Mouse (Mus musculus) stomach, postnatal 0 days (tissue): ENCODE measurements around the gene Ubtf. TPM values are rescaled to one million over a fixed set of nuclear protein-coding genes. Genes with fewer than 3 reads are reported as not detected.
A peak's percentile ranks its signal among the peaks of the same experiment; 100 is the strongest.
"Not testable (repeated sequence)": the region's sequence is repeated elsewhere in the genome, so short reads cannot be mapped to it uniquely, and the experiment has no call there.

Experiments used
- ATAC-seq: fragments of 200-750 bp; cut with Nextera tagmentation; 2 replicates; pipeline ENCODE4 v1.8.0; 2017; ENCODE audit not compliant: low FRiP score, low TSS enrichment
- DNase-seq: peaks from one replicate; pipeline ENCODE4 v3.0.0-alpha.2; 2016; ENCODE audit warnings: low spot score
- H3K27ac ChIP-seq: fragments of 300-500 bp; sonication (generic); replicated peaks from 2 replicates; pipeline ENCODE4 v1.5.1; 2014; ENCODE audit warnings: mild to moderate bottlenecking, control low read depth
- H3K27me3 ChIP-seq: fragments of 300-500 bp; sonication (generic); 2 replicates; pipeline ENCODE4 v1.6.1; 2014; ENCODE audit warnings: low read length; ENCODE audit not compliant: control insufficient read depth, insufficient read depth
- H3K36me3 ChIP-seq: fragments of 300-500 bp; sonication (generic); 2 replicates; pipeline ENCODE4 v1.6.1; 2014; ENCODE audit warnings: low read length, mixed read lengths; ENCODE audit not compliant: control insufficient read depth, insufficient read depth
- H3K4me1 ChIP-seq: fragments of 300-500 bp; sonication (generic); replicated peaks from 2 replicates; pipeline ENCODE4 v1.6.1; 2014; ENCODE audit warnings: antibody characterized with exemption; ENCODE audit not compliant: control insufficient read depth, insufficient read depth
- H3K4me2 ChIP-seq: fragments of 300-500 bp; sonication (generic); replicated peaks from 2 replicates; pipeline ENCODE4 v1.6.1; 2014; ENCODE audit warnings: low read depth, mild to moderate bottlenecking, control low read depth, moderate library complexity
- H3K4me3 ChIP-seq: fragments of 300-500 bp; sonication (generic); 2 replicates; pipeline ENCODE4 v1.5.1; 2014; ENCODE audit warnings: low read depth, low read length, control low read depth
- H3K9ac ChIP-seq: fragments of 300-500 bp; sonication (generic); 2 replicates; pipeline ENCODE4 v1.6.1; 2014; ENCODE audit warnings: mild to moderate bottlenecking, low read length, control low read depth, mixed read lengths
- H3K9me3 ChIP-seq: fragments of 300-500 bp; sonication (generic); 2 replicates; pipeline ENCODE4 v1.6.1; 2016; ENCODE audit warnings: low read length; ENCODE audit not compliant: control insufficient read depth
- CTCF ChIP-seq: IDR thresholded peaks from 2 replicates; pipeline ENCODE4 v1.5.1; 2016; ENCODE audit warnings: antibody characterized with exemption, low read depth, mild to moderate bottlenecking, moderate library complexity
- EP300 ChIP-seq: optimal IDR thresholded peaks from 2 replicates; pipeline ENCODE3; 2016; ENCODE audit warnings: antibody characterized with exemption
- WGBS: fragments of 180-500 bp; shearing (Covaris S2); extraction: QIAGEN DNeasy Blood & Tissue Kit; methylation state at CpG from one replicate; pipeline ENCODE4 v1.1.7; 2014; 5-methylcytosine and 5-hydroxymethylcytosine counted together
- polyA plus RNA-seq: library from polyadenylated mRNA; unstranded; fragments of >200 nt; fragmentation: Nextera tagmentation; extraction: Ambion mirVana; gene quantifications from 2 replicates; pipeline ENCODE4 v1.2.1, GENCODE M21; 2015

Gene Ubtf
- 46.6 and 46.7 TPM in 2 replicates for polyA plus RNA-seq

DNA sequence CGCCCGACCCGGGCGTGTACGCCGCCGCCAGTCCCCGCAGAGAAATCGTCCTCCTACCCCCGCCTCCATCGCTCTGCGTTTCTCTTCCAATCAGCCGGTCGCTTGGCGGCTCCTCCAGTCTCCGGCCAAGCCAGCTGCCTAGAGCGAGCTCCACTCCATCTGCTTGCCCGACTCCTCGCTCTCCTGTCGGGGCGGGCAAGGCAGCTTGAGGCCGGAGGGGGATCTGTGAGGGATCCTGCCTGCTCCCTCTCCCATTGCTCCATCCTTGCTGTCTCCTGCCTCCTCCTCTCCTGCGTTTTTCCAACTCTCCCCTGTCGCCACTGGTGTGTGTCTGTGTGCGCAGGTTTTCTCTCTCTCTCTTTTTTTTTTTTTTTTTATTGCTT lies at the start of gene Ubtf:
TSS of gene Ubtf (minus strand) at position 333 of the 383 bp plus-strand sequence.
- H3K4me3 ChIP-seq: peak within 1 kb of the TSS; percentile 94
- H3K9ac ChIP-seq: peak within 1 kb of the TSS; percentile 99
- H3K9me3 ChIP-seq: no peaks in the 10 kb centered on the region
- ATAC-seq: peak; percentile 19
- no peaks in the 10 kb centered on the region for H3K27me3 ChIP-seq
- TF ChIP-seq CTCF (no peak), EP300 (no peak)
- under 1% methylated on average over 25 of the region's 25 CpGs for WGBS
- H3K4me1 ChIP-seq: peaks cover 7% of the 10 kb centered on the region
- peak within 1 kb of the TSS; percentile 99 for H3K27ac ChIP-seq
- H3K36me3 ChIP-seq: no peaks in the 10 kb centered on the region; the same call in 1 of the 2 replicates
- H3K4me2 ChIP-seq: peak within 1 kb of the TSS; percentile 88
- peak; percentile 86 for DNase-seq

DNA sequence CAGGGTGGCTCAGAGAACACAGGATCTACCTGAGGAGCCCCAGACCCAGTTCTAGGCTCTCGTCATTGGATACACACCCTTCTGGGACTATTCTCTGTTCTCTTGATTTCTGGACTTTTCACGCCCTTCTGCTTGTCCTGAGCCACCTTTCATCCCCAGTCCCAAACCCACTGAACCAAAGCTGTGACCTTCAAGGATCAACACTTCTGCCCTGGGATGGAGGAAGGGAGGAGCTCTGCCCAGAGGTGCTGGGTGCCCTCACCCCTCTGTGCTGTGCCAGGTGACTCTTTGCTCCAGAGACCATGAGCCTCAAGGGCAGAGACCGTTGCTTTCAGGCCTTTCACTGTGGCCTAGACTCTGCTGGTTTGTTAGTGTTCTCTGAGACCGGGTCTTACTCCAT lies 49.7 kb upstream of the Ubtf start:
- ATAC-seq (no peak), DNase-seq (no peak)
- Histone ChIP-seq H3K36me3 (no peaks in the 10 kb centered on the region), H3K27me3 (no peaks in the 10 kb centered on the region), H3K4me1 (no peaks in the 10 kb centered on the region), H3K4me3 (no peak overlapping the region), H3K9ac (no peak overlapping the region), H3K4me2 (no peak overlapping the region), H3K9me3 (no peaks in the 10 kb centered on the region), H3K27ac (no peak overlapping the region)
- TF ChIP-seq EP300: no peak
- no peak for TF ChIP-seq CTCF
- 76% methylated on average over 4 of the region's 4 CpGs for WGBS

DNA sequence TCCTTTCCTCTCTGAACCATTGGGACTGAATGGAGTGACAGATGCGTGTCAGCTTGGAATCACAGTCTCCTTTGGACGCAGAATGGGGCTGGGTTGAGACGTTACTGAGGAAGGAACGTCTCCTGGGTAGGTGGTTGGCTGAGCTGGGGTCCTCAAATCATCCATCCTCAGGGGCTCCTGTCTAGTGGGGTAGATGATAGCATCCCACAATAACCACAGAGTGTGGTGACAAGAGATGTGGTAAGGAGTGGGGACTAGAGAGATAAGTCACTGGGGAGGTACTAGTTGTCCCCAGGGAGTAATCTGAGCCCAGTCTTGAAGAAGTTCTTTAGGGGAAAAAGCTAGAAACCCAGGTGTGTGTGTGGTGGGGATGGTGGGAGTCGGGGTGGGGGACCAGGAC lies 48.8 kb upstream of the Ubtf start:
- Histone ChIP-seq H3K4me2 (no peak overlapping the region), H3K4me1 (no peaks in the 10 kb centered on the region), H3K9me3 (no peaks in the 10 kb centered on the region), H3K9ac (no peak overlapping the region), H3K36me3 (no peaks in the 10 kb centered on the region), H3K27ac (no peak overlapping the region), H3K4me3 (no peak overlapping the region), H3K27me3 (no peaks in the 10 kb centered on the region)
- DNase-seq: no peak
- 82% methylated on average over 5 of the region's 5 CpGs for WGBS
- ATAC-seq: no peak
- no peak for TF ChIP-seq EP300
- TF ChIP-seq CTCF: no peak

DNA sequence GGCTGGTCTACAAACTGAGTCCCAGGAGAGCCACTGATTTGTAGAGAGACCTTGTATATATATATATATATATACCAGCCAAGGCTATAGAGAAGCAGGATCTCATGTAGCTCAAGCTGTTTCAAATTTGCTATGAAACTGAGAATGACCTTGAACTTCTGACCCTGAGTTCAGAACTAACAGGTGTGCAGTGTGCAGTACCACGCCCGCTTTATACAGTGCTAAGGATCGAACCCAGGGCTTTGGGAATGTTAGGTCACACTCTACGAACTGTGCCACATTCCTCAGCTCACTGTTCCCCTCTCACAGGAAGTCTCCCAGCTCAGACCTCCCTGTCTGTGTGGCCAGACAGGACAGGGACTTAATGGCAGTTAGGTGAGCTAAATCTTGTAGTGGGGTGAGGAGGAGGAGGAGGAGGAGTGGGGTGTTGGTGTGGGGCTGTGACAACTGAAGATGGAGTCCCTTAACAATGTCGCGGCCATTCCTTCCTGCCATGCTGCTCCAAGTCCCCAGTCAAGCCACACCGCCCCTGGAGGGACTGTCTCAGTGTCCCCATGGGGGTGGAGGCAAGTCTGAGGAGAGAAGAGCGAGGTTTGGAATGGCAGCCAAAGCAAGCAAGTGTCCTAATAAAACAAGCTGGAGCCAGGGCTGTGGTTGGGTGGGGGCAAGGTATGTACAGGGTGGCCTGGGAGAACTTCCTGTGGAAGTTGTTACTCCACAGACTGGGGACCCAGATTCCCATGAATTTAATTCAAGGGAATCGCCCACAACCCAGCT lies 48.1 kb upstream of the Ubtf start:
- TF ChIP-seq EP300 (no peak), CTCF (no peak)
- Histone ChIP-seq H3K4me2 (no peak overlapping the region), H3K9ac (no peak overlapping the region), H3K9me3 (no peaks in the 10 kb centered on the region), H3K27ac (no peak overlapping the region), H3K36me3 (no peaks in the 10 kb centered on the region), H3K27me3 (no peaks in the 10 kb centered on the region), H3K4me1 (no peaks in the 10 kb centered on the region), H3K4me3 (no peak overlapping the region)
- DNase-seq (no peak), ATAC-seq (no peak)
- 70% methylated on average over 9 of the region's 9 CpGs for WGBS

DNA sequence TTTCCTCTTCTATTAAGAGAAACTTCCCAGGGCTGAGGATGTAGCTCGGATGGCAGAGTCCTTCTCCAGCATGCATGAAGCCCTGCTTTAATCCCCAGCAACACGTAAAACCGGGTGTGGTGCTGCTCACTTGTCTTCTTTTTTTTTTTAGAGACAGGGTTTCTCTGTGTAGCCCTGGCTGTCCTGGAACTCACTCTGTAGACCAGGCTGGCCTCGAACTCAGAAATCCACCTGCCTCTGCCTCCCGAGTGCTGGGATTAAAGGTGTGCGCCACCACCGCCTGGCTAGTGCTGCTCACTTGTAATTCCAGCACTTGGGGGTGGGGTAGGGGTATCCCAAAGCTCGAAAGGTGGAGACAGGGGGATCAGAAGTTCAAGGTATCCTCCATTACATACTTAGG lies 46.6 kb upstream of the Ubtf start, which contains the start of gene Slc4a1:
TSS of gene Slc4a1 (minus strand) at position 101 of the 400 bp plus-strand sequence.
- not testable (repeated sequence) for H3K9me3 ChIP-seq, H3K4me2 ChIP-seq, H3K4me3 ChIP-seq, H3K27ac ChIP-seq, DNase-seq, H3K9ac ChIP-seq, H3K27me3 ChIP-seq, H3K36me3 ChIP-seq, H3K4me1 ChIP-seq, ATAC-seq
- 76% methylated on average over 8 of the region's 8 CpGs for WGBS

DNA sequence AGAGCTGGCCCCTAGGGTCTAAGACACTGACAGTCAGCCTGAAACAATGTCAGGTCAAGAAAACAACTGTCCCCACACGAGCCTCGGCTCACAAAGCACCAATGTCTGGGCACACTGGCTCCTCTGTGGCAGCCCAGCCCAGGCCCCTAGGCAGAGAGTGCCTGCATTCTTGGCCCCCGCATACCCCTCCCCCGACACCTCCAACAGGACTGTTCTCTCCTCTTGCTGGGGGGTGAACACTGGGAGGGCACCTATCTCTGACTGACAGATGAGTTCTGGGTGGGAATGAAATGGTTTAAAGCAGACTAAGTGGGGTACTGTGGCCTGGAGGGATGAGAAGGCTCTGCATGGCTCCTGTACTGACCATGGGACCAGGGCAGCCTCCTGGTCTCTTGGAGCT lies 46.2 kb upstream of the Ubtf start:
- Histone ChIP-seq H3K4me2 (no peak overlapping the region), H3K4me3 (no peak overlapping the region), H3K27me3 (no peaks in the 10 kb centered on the region), H3K4me1 (no peaks in the 10 kb centered on the region), H3K9me3 (no peaks in the 10 kb centered on the region), H3K27ac (no peak overlapping the region), H3K36me3 (no peaks in the 10 kb centered on the region), H3K9ac (no peak overlapping the region)
- DNase-seq: no peak
- 57% methylated on average over 4 of the region's 4 CpGs for WGBS
- ATAC-seq: no peak
- TF ChIP-seq EP300: no peak
